Mouse (Mus musculus): ENCODE data around the gene Josd1. TPM values are rescaled to one million over a fixed set of nuclear protein-coding genes. Genes with fewer than 3 reads are reported as not detected.
"Not testable (repeated sequence)": the region's sequence is repeated elsewhere in the genome, so short reads cannot be mapped to it uniquely, and the experiment has no call there.

The Josd1 gene
- polyA plus RNA-seq, 2 experiments, result 21.1 to 38.7 TPM

DNA sequence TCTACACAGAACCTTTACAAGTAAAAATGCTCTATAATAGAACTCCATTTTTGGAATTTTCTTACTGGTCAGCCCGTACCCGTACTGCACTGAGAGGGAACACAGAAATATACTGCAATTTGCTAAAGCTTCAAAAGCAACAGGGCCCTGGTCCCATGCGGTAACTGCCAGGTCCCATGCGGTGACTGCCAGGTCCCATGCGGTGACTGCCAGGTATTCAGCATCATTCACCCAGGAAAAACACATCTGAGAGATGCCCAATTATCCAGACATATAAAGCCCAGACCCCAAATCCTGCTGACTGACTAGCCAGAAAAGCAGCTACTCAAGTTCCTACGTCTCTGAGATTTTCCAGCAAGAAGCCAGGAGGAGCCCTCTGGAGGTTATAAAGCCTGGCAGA, 3.1 kb downstream of the Josd1 start:
- TF ChIP-seq POLR2A (IDR thresholded peaks at IDR 0.05; ENCODE audit: borderline replicate concordance, extremely low read depth, insufficient read depth, insufficient read length), result no peak
- no peak for DNase-seq (ENCODE audit: low spot score)

GRCm38 (mm10) chr15:79683707-79684465, 3.8 kb downstream of the Josd1 start:
- TF ChIP-seq POLR2A (IDR thresholded peaks at IDR 0.05; ENCODE audit: borderline replicate concordance, extremely low read depth, insufficient read depth, insufficient read length), result no peak
- Histone ChIP-seq H3K27me3 (ENCODE audit: control insufficient read depth, insufficient read depth, low read length) (no peaks in the 10 kb centered on the region), H3K9ac (ENCODE audit: low read depth, low read length, severe bottlenecking) (peak overlapping the region; percentile 38; the same call in 1 of the 2 replicates), H3K36me3 (ENCODE audit: control insufficient read depth, insufficient read depth, low read length) (0 out of 2 replicates have a peak, but pooled peaks cover 2% of the 10 kb centered on the region), H3K4me2 (replicated peaks; ENCODE audit: low read depth, low read length, severe bottlenecking) (peak overlapping the region; percentile 81; the same call in 1 of the 2 replicates), H3K4me3 (replicated peaks; ENCODE audit: low read length) (peak overlapping the region; percentile 93; the same call in 1 of the 2 replicates), H3K4me1 (ENCODE audit: control insufficient read depth, insufficient read depth, low read length) (peaks cover 37% of the 10 kb centered on the region), H3K27ac (replicated peaks; ENCODE audit: low read depth, low read length) (no peak overlapping the region), H3K9me3 (ENCODE audit: control insufficient read depth, low read length) (no peaks in the 10 kb centered on the region)
- DNase-seq (ENCODE audit: low spot score) (no peak), ATAC-seq (ENCODE audit: low FRiP score, low read depth) (no peak)
- WGBS, result 76% methylated on average over 19 of the region's 19 CpGs

More for the DNA sequence above, 3.1 kb downstream of the Josd1 start:
- Histone ChIP-seq H3K4me3 (replicated peaks; ENCODE audit: low read length) (peak overlapping the region; percentile 93), H3K27ac (replicated peaks; ENCODE audit: low read depth, low read length) (no peak overlapping the region), H3K9ac (ENCODE audit: low read depth, low read length, severe bottlenecking) (peak overlapping the region; percentile 91), H3K36me3 (ENCODE audit: control insufficient read depth, insufficient read depth, low read length) (0 out of 2 replicates have a peak, but pooled peaks cover 2% of the 10 kb centered on the region), H3K27me3 (ENCODE audit: control insufficient read depth, insufficient read depth, low read length) (no peaks in the 10 kb centered on the region), H3K9me3 (ENCODE audit: control insufficient read depth, low read length) (no peaks in the 10 kb centered on the region), H3K4me2 (replicated peaks; ENCODE audit: low read depth, low read length, severe bottlenecking) (peak overlapping the region; percentile 81), H3K4me1 (ENCODE audit: control insufficient read depth, insufficient read depth, low read length) (peaks cover 37% of the 10 kb centered on the region)
- no peak for ATAC-seq (ENCODE audit: low FRiP score, low read depth)
- WGBS, result 78% methylated on average over 6 of the region's 6 CpGs

DNA sequence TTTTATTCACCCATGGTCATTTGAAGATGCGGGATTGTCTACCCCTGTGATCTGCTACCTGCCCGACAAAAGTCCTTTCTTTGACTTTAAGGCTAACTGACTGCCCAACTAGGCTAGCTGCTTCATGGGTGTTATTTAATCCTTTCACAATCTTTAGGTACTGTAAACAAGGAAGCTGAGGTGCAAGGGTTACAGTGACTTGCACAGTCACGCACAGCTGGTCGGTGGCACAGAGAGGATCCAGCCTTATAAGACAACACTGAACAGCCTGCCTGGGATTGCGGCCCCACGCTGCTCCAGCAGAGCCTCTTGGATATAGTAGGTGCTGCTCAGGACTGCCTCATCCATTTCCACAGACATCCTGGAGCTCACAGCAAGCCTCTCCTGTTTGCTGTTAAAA, 4.6 kb downstream of the Josd1 start:
- H3K4me3 ChIP-seq (replicated peaks; ENCODE audit: low read length), result no peak overlapping the region
- H3K9me3 ChIP-seq (ENCODE audit: control insufficient read depth, low read length), result no peaks in the 10 kb centered on the region
- H3K27me3 ChIP-seq (ENCODE audit: control insufficient read depth, insufficient read depth, low read length), result no peaks in the 10 kb centered on the region
- no peak overlapping the region for H3K27ac ChIP-seq (replicated peaks; ENCODE audit: low read depth, low read length)
- DNase-seq (ENCODE audit: low spot score) (no peak), ATAC-seq (ENCODE audit: low FRiP score, low read depth) (no peak)
- no peak for TF ChIP-seq POLR2A (IDR thresholded peaks at IDR 0.05; ENCODE audit: borderline replicate concordance, extremely low read depth, insufficient read depth, insufficient read length)
- H3K4me2 ChIP-seq (replicated peaks; ENCODE audit: low read depth, low read length, severe bottlenecking), result no peak overlapping the region
- H3K4me1 ChIP-seq (ENCODE audit: control insufficient read depth, insufficient read depth, low read length), result peaks cover 33% of the 10 kb centered on the region
- H3K36me3 ChIP-seq (ENCODE audit: control insufficient read depth, insufficient read depth, low read length), result 0 out of 2 replicates have a peak, but pooled peaks cover 2% of the 10 kb centered on the region
- no peak overlapping the region for H3K9ac ChIP-seq (ENCODE audit: low read depth, low read length, severe bottlenecking)
- WGBS, result 82% methylated on average over 6 of the region's 6 CpGs

DNA sequence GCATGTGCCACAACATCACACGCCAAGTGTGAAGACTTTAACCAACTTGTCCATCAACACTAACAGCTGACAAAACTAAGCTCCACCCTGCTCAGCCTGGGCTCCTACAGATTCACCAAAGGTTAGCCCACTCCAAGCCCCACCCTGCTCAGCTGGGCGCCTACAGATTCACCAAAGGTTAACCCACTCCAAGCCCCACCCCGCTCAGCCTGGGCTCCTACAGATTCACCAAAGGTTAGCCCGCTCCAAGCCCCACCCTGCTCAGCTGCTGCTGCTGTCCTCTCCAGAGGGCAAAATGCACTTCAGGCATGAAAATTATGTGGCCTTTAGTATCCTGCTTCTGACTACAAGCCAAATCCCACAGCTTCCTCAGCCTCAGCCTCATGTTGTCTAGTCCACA, 5.7 kb downstream of the Josd1 start:
- peaks cover 4% of the 10 kb centered on the region; the same call in 1 of the 2 replicates for H3K36me3 ChIP-seq (ENCODE audit: control insufficient read depth, insufficient read depth, low read length)
- H3K9ac ChIP-seq (ENCODE audit: low read depth, low read length, severe bottlenecking), result no peak overlapping the region
- no peak overlapping the region for H3K4me2 ChIP-seq (replicated peaks; ENCODE audit: low read depth, low read length, severe bottlenecking)
- 85% methylated on average over 4 of the region's 4 CpGs for WGBS
- H3K4me3 ChIP-seq (replicated peaks; ENCODE audit: low read length), result no peak overlapping the region
- H3K27ac ChIP-seq (replicated peaks; ENCODE audit: low read depth, low read length), result no peak overlapping the region
- H3K27me3 ChIP-seq (ENCODE audit: control insufficient read depth, insufficient read depth, low read length), result no peaks in the 10 kb centered on the region
- no peak for TF ChIP-seq POLR2A (IDR thresholded peaks at IDR 0.05; ENCODE audit: borderline replicate concordance, extremely low read depth, insufficient read depth, insufficient read length)
- ATAC-seq (ENCODE audit: low FRiP score, low read depth) (no peak), DNase-seq (ENCODE audit: low spot score) (no peak)
- peaks cover 33% of the 10 kb centered on the region for H3K4me1 ChIP-seq (ENCODE audit: control insufficient read depth, insufficient read depth, low read length)
- H3K9me3 ChIP-seq (ENCODE audit: control insufficient read depth, low read length), result no peaks in the 10 kb centered on the region

- Histone ChIP-seq H3K36me3 (ENCODE audit: control insufficient read depth, insufficient read depth, low read length) (peaks cover 42% of the 10 kb centered on the region), H3K4me2 (replicated peaks; ENCODE audit: low read depth, low read length, severe bottlenecking) (no peak overlapping the region), H3K27me3 (ENCODE audit: control insufficient read depth, insufficient read depth, low read length) (no peaks in the 10 kb centered on the region), H3K4me1 (ENCODE audit: control insufficient read depth, insufficient read depth, low read length) (no peaks in the 10 kb centered on the region), H3K27ac (replicated peaks; ENCODE audit: low read depth, low read length) (no peak overlapping the region), H3K9me3 (ENCODE audit: control insufficient read depth, low read length) (no peaks in the 10 kb centered on the region), H3K4me3 (replicated peaks; ENCODE audit: low read length) (no peak overlapping the region), H3K9ac (ENCODE audit: low read depth, low read length, severe bottlenecking) (no peak overlapping the region)
- 88% methylated on average over 2 of the region's 2 CpGs for WGBS
- ATAC-seq (ENCODE audit: low FRiP score, low read depth) (no peak), DNase-seq (ENCODE audit: low spot score) (no peak)
- TF ChIP-seq POLR2A (IDR thresholded peaks at IDR 0.05; ENCODE audit: borderline replicate concordance, extremely low read depth, insufficient read depth, insufficient read length), result no peak
Measured at GRCm38 (mm10) chr15:79677936-79678335, 9.8 kb downstream of the Josd1 start.

DNA sequence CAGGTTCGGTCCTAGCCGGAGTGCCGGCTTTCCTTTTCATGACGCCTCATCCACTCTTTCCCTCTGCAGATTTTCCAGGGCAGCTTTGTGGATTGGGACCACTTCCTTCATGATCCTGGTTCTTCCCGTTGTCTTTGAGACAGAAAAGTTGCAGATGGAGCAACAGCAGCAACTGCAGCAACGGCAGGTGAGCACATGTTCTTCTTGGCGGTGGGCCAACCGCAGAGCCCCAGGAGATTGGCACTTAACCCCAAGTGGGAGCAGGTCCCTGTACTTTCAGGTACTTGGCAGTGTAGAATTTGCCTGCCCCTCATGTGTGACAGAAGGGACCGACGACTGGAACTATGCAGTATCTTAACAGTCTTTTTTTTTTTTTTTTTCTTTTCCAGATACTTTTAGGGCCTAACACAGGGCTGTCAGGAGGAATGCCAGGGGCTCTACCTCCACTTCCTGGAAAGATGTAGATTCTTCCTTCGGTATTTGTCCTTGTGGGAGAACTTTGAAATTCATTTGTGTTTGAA, 15.8 kb downstream of the Josd1 start:
- Histone ChIP-seq H3K4me3 (replicated peaks; ENCODE audit: low read length) (peak overlapping the region; percentile 85), H3K4me2 (replicated peaks; ENCODE audit: low read depth, low read length, severe bottlenecking) (peak overlapping the region; percentile 57), H3K36me3 (ENCODE audit: control insufficient read depth, insufficient read depth, low read length) (peaks cover 52% of the 10 kb centered on the region), H3K9ac (ENCODE audit: low read depth, low read length, severe bottlenecking) (0 out of 2 replicates have a peak overlapping the region, but pooled peaks have one; percentile 80)
- H3K27me3 ChIP-seq (ENCODE audit: control insufficient read depth, insufficient read depth, low read length); ATAC-seq (ENCODE audit: low FRiP score, low read depth); H3K27ac ChIP-seq (replicated peaks; ENCODE audit: low read depth, low read length); H3K9me3 ChIP-seq (ENCODE audit: control insufficient read depth, low read length); H3K4me1 ChIP-seq (ENCODE audit: control insufficient read depth, insufficient read depth, low read length); DNase-seq (ENCODE audit: low spot score): not testable (repeated sequence)
- WGBS, result 76% methylated on average over 11 of the region's 11 CpGs
